Mouse (Mus musculus): ENCODE results near the gene Nol10. TPM values are rescaled to one million over a fixed set of nuclear protein-coding genes. Genes with fewer than 3 reads are reported as not detected.

Nol10 gene
- polyA plus RNA-seq, 1 experiment from 2014 or later: 8.2 TPM

DNA sequence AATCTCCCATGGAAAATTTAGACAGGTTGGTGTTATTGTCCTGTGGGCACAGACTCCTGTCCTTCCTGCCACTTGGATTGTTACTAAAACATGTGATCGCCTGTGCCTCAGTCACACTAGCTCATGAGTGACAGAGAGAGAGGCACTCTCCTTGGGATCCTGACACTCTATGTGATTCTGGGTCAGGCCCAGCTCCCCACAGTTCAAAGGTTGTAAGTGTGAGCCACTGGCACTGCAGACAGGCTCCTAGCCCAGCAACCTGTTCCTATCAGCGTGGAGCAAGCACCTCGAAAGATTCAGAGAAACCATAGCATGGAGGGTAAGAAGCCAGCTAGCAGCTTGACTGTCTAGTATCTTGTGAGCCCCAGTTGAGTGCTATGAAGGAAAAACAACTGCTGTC is 124.9 kb downstream of the Nol10 start:
- Histone ChIP-seq H3K4me1 (replicated peaks; ENCODE audit: control insufficient read depth, insufficient read depth) (no peaks in the 10 kb centered on the region), H3K9ac (ENCODE audit: low read length) (no peak overlapping the region), H3K27ac (replicated peaks) (no peak overlapping the region), H3K27me3 (ENCODE audit: control insufficient read depth, insufficient read depth, low read length) (no peaks in the 10 kb centered on the region), H3K9me3 (ENCODE audit: control insufficient read depth, low read length) (no peaks in the 10 kb centered on the region), H3K36me3 (ENCODE audit: control insufficient read depth, insufficient read depth, low read length) (no peaks in the 10 kb centered on the region), H3K4me3 (ENCODE audit: low read depth, low read length) (no peak overlapping the region), H3K4me2 (replicated peaks; ENCODE audit: low read depth) (no peak overlapping the region)
- DNase-seq (ENCODE audit: low spot score): no peak
- WGBS: 84% methylated on average over 3 of the region's 3 CpGs
- no peak for TF ChIP-seq CTCF (IDR thresholded peaks at IDR 0.05; ENCODE audit: low read depth)
- no peak for TF ChIP-seq EP300 (optimal IDR thresholded peaks at IDR 0.05)
- ATAC-seq (ENCODE audit: low FRiP score, low TSS enrichment): no peak

- DNase-seq (ENCODE audit: low spot score): no peak
- Histone ChIP-seq H3K9ac (ENCODE audit: low read length) (no peak overlapping the region), H3K4me1 (replicated peaks; ENCODE audit: control insufficient read depth, insufficient read depth) (no peaks in the 10 kb centered on the region), H3K27me3 (ENCODE audit: control insufficient read depth, insufficient read depth, low read length) (no peaks in the 10 kb centered on the region), H3K27ac (replicated peaks) (no peak overlapping the region), H3K36me3 (ENCODE audit: control insufficient read depth, insufficient read depth, low read length) (no peaks in the 10 kb centered on the region), H3K4me2 (replicated peaks; ENCODE audit: low read depth) (no peak overlapping the region), H3K4me3 (ENCODE audit: low read depth, low read length) (no peak overlapping the region), H3K9me3 (ENCODE audit: control insufficient read depth, low read length) (no peaks in the 10 kb centered on the region)
- ATAC-seq (ENCODE audit: low FRiP score, low TSS enrichment): no peak
- WGBS: 91% methylated on average over 3 of the region's 3 CpGs
- no peak for TF ChIP-seq CTCF (IDR thresholded peaks at IDR 0.05; ENCODE audit: low read depth)
These were observed 125.6 kb downstream of the Nol10 start for GRCm38 (mm10) chr12:17473862-17474261.

DNA sequence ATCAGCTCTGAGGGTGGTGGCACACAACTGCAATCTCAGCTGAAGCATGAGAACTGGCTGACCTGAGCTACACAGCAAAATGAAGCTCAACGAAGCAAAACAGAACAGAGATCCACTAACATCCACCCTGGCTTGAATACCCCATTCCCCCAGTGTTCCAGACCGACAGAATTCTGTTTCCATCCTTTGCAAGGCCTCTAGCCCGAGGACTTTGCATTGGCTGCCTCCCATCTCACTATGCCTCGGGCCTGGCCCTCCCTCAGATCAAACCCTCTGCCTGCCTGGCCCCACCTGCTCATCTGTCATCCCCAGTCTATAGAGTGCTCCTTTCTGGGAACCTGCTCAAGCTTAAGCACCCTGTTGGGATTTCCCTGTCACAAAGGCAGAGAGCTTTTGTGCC is 126.4 kb downstream of the Nol10 start:
- H3K36me3 ChIP-seq (ENCODE audit: control insufficient read depth, insufficient read depth, low read length): no peaks in the 10 kb centered on the region
- no peaks in the 10 kb centered on the region for H3K9me3 ChIP-seq (ENCODE audit: control insufficient read depth, low read length)
- H3K4me2 ChIP-seq (replicated peaks; ENCODE audit: low read depth): no peak overlapping the region
- ATAC-seq (ENCODE audit: low FRiP score, low TSS enrichment): no peak
- H3K27me3 ChIP-seq (ENCODE audit: control insufficient read depth, insufficient read depth, low read length): no peaks in the 10 kb centered on the region
- H3K4me1 ChIP-seq (replicated peaks; ENCODE audit: control insufficient read depth, insufficient read depth): no peaks in the 10 kb centered on the region
- no peak overlapping the region for H3K4me3 ChIP-seq (ENCODE audit: low read depth, low read length)
- TF ChIP-seq EP300 (optimal IDR thresholded peaks at IDR 0.05): no peak
- no peak for TF ChIP-seq CTCF (IDR thresholded peaks at IDR 0.05; ENCODE audit: low read depth)
- no peak for DNase-seq (ENCODE audit: low spot score)
- 41% methylated on average over 4 of the region's 4 CpGs for WGBS
- no peak overlapping the region for H3K27ac ChIP-seq (replicated peaks)
- H3K9ac ChIP-seq (ENCODE audit: low read length): no peak overlapping the region

GRCm38 (mm10) chr12:17475146-17475545 is 126.9 kb downstream of the Nol10 start:
- Histone ChIP-seq H3K9me3 (ENCODE audit: control insufficient read depth, low read length) (no peaks in the 10 kb centered on the region), H3K4me1 (replicated peaks; ENCODE audit: control insufficient read depth, insufficient read depth) (no peaks in the 10 kb centered on the region), H3K9ac (ENCODE audit: low read length) (no peak overlapping the region), H3K27me3 (ENCODE audit: control insufficient read depth, insufficient read depth, low read length) (no peaks in the 10 kb centered on the region), H3K36me3 (ENCODE audit: control insufficient read depth, insufficient read depth, low read length) (no peaks in the 10 kb centered on the region), H3K4me2 (replicated peaks; ENCODE audit: low read depth) (no peak overlapping the region), H3K27ac (replicated peaks) (no peak overlapping the region), H3K4me3 (ENCODE audit: low read depth, low read length) (no peak overlapping the region)
- DNase-seq (ENCODE audit: low spot score): no peak
- WGBS: 78% methylated on average over 4 of the region's 4 CpGs
- no peak for TF ChIP-seq EP300 (optimal IDR thresholded peaks at IDR 0.05)
- TF ChIP-seq CTCF (IDR thresholded peaks at IDR 0.05; ENCODE audit: low read depth): no peak
- no peak for ATAC-seq (ENCODE audit: low FRiP score, low TSS enrichment)

DNA sequence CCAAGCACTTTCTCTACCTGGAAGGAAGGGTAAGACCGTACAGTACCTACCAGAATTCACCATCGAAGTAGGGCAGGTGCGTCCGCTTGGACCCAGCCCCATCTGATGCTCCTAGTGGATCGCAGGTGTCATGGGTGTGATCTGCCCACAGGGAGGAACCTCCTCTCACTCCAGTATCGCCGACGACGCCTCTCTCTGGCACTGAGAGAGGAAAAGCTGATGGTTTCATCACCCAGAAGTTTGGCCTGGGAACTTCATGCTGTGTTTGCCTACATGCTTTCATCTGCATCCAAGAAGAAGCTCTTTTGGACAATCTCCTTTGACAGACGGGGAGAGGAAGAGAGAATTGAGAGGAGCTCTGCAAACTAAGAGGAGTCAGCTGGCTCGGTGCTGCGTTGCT is 129.9 kb downstream of the Nol10 start:
- Histone ChIP-seq H3K36me3 (ENCODE audit: control insufficient read depth, insufficient read depth, low read length) (no peaks in the 10 kb centered on the region), H3K9me3 (ENCODE audit: control insufficient read depth, low read length) (no peaks in the 10 kb centered on the region), H3K27me3 (ENCODE audit: control insufficient read depth, insufficient read depth, low read length) (no peaks in the 10 kb centered on the region), H3K9ac (ENCODE audit: low read length) (no peak overlapping the region), H3K4me2 (replicated peaks; ENCODE audit: low read depth) (no peak overlapping the region), H3K4me3 (ENCODE audit: low read depth, low read length) (no peak overlapping the region), H3K27ac (replicated peaks) (no peak overlapping the region), H3K4me1 (replicated peaks; ENCODE audit: control insufficient read depth, insufficient read depth) (no peaks in the 10 kb centered on the region)
- TF ChIP-seq EP300 (optimal IDR thresholded peaks at IDR 0.05): no peak
- no peak for TF ChIP-seq CTCF (IDR thresholded peaks at IDR 0.05; ENCODE audit: low read depth)
- DNase-seq (ENCODE audit: low spot score): no peak
- 80% methylated on average over 12 of the region's 12 CpGs for WGBS
- ATAC-seq (ENCODE audit: low FRiP score, low TSS enrichment): no peak

GRCm38 (mm10) chr12:17478856-17479255 is 130.6 kb downstream of the Nol10 start:
- Histone ChIP-seq H3K9ac (ENCODE audit: low read length) (no peak overlapping the region), H3K4me3 (ENCODE audit: low read depth, low read length) (no peak overlapping the region), H3K27ac (replicated peaks) (no peak overlapping the region), H3K9me3 (ENCODE audit: control insufficient read depth, low read length) (no peaks in the 10 kb centered on the region), H3K36me3 (ENCODE audit: control insufficient read depth, insufficient read depth, low read length) (no peaks in the 10 kb centered on the region), H3K4me1 (replicated peaks; ENCODE audit: control insufficient read depth, insufficient read depth) (no peaks in the 10 kb centered on the region), H3K4me2 (replicated peaks; ENCODE audit: low read depth) (no peak overlapping the region), H3K27me3 (ENCODE audit: control insufficient read depth, insufficient read depth, low read length) (no peaks in the 10 kb centered on the region)
- ATAC-seq (ENCODE audit: low FRiP score, low TSS enrichment) (no peak), DNase-seq (ENCODE audit: low spot score) (no peak)
- TF ChIP-seq EP300 (optimal IDR thresholded peaks at IDR 0.05) (no peak), CTCF (IDR thresholded peaks at IDR 0.05; ENCODE audit: low read depth) (no peak)
- 90% methylated on average over 2 of the region's 2 CpGs for WGBS

Small RNA genes lying within 50 kb of the gene (microRNA-seq; reads per million reads assigned to microRNA genes)
- 8.0 reads per million, percentile 13 among the genes with 10 or more reads in this experiment for gene Mir3066

Other genes with a start within 250 kb of the Nol10 start
- gene Kcnf1, start 171.6 kb upstream of the Nol10 start, polyA plus RNA-seq (2015; fragmentation: Nextera tagmentation; extraction: Ambion mirVana): 0.59 and 0.70 TPM in 2 replicates
- 353 and 375 TPM in 2 replicates for gene Pdia6, start 81.9 kb upstream of the Nol10 start, polyA plus RNA-seq (2015; fragmentation: Nextera tagmentation; extraction: Ambion mirVana)
- 14.6 and 16.3 TPM in 2 replicates for gene Atp6v1c2, start 19.1 kb upstream of the Nol10 start, polyA plus RNA-seq (2015; fragmentation: Nextera tagmentation; extraction: Ambion mirVana)
- gene Odc1, start 196.3 kb downstream of the Nol10 start, polyA plus RNA-seq (2015; fragmentation: Nextera tagmentation; extraction: Ambion mirVana): 67.7 and 70.4 TPM in 2 replicates

Data from stomach, postnatal 0 days (tissue).